Mouse (Mus musculus) G1E (cell line): ENCODE measurements at regions not wholly inside any gene's neighbourhood (a gene's known extent, or its start where the extent isn't known, plus 50 kb on each side); places are given as distances from the start of the nearest gene placed in this dataset.

Source experiments
- CTCF ChIP-seq: IDR thresholded peaks from 2 replicates; pipeline ENCODE4 v1.5.1; 2012; ENCODE audit warnings: low read depth, low read length, inconsistent platforms, mixed read lengths
- POLR2AphosphoS5 ChIP-seq: IDR thresholded peaks from 2 replicates; pipeline ENCODE4 v1.6.1; 2012; ENCODE audit warnings: low read depth, low read length, inconsistent platforms; ENCODE audit not compliant: insufficient replicate concordance

GRCm38 (mm10) chr13:97479066-97479586, 238.2 kb downstream of the Enc1 start:
- no peak for TF ChIP-seq CTCF
- TF ChIP-seq POLR2AphosphoS5 = no peak
